Mouse (Mus musculus) small intestine, adult 2 months (tissue): ENCODE data around the gene Olfr714.

Experiments used
- CTCF ChIP-seq: fragments of 200-500 bp; IDR thresholded peaks from 2 replicates; pipeline ENCODE4 v1.5.1; 2012; ENCODE audit warnings: low read depth, mild to moderate bottlenecking, control low read depth, inconsistent platforms, low read length, moderate library complexity, mixed read lengths; ENCODE audit not compliant: insufficient replicate concordance, insufficient read length; ENCODE audit errors: extremely low read depth
- POLR2A ChIP-seq: fragments of 200-500 bp; IDR thresholded peaks from 2 replicates; pipeline ENCODE4 v1.6.1; 2012; ENCODE audit warnings: low read depth, mild to moderate bottlenecking, control low read depth, inconsistent platforms, low read length, moderate library complexity

- TF ChIP-seq POLR2A, result no peak
- no peak for TF ChIP-seq CTCF
These were observed 22.1 kb downstream of the Olfr714 start, which contains the start of gene Olfr17 for GRCm38 (mm10) chr7:107092920-107093319.
